Mouse (Mus musculus): Measurements from ENCODE around the gene Rgs6. TPM values are rescaled to one million over a fixed set of nuclear protein-coding genes. Genes with fewer than 3 reads are reported as not detected.
A peak's percentile ranks its signal among the peaks of the same experiment; 100 is the strongest.

The Rgs6 gene
- polyA plus RNA-seq, 1 experiment from 2014 or later: 14.3 TPM

- Histone ChIP-seq H3K4me1 (ENCODE audit: control insufficient read depth, insufficient read depth, low read length) (0 out of 2 replicates have a peak, but pooled peaks cover 6% of the 10 kb centered on the region), H3K27ac (ENCODE audit: low read depth, low read length) (no peak overlapping the region), H3K27me3 (ENCODE audit: control insufficient read depth, insufficient read depth, low read length) (no peaks in the 10 kb centered on the region), H3K4me2 (no peak overlapping the region), H3K9ac (ENCODE audit: low read depth, low read length) (no peak overlapping the region), H3K9me3 (replicated peaks; ENCODE audit: control insufficient read depth, low read length) (no peaks in the 10 kb centered on the region), H3K4me3 (ENCODE audit: low read depth, low read length) (no peak overlapping the region), H3K36me3 (ENCODE audit: control insufficient read depth, insufficient read depth, low read length) (no peaks in the 10 kb centered on the region)
- WGBS (ENCODE audit: insufficient replicate concordance): 53% methylated on average over 10 of the region's 10 CpGs
- ATAC-seq (replicated peaks; ENCODE audit: insufficient number of reproducible peaks, low FRiP score, low TSS enrichment): no peak
These were observed 510.7 kb downstream of the Rgs6 start for GRCm38 (mm10) chr12:83098646-83099371.

DNA sequence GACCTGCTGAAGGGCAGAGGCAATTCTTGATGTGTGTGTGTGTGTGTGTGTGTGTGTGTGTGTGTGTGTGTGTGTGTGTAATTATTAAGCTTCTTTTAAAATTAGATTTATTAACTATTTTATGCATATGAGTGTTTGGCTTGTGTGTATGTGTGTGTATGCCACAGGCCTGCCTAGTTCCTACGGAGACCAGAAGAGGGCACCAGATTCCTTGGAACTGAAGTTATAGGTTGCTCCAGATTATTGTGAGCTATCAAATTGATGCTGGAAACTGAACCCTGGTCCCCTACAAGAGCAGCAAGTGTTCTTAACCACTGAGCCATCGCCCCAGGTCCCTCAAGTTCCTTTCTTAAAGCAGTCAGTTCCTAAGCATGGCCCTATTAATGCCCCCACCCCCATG is 511.8 kb downstream of the Rgs6 start:
- Histone ChIP-seq H3K4me2 (no peak overlapping the region), H3K4me3 (ENCODE audit: low read depth, low read length) (no peak overlapping the region), H3K9ac (ENCODE audit: low read depth, low read length) (no peak overlapping the region), H3K27ac (ENCODE audit: low read depth, low read length) (no peak overlapping the region), H3K27me3 (ENCODE audit: control insufficient read depth, insufficient read depth, low read length) (no peaks in the 10 kb centered on the region), H3K9me3 (replicated peaks; ENCODE audit: control insufficient read depth, low read length) (no peaks in the 10 kb centered on the region), H3K4me1 (ENCODE audit: control insufficient read depth, insufficient read depth, low read length) (0 out of 2 replicates have a peak, but pooled peaks cover 6% of the 10 kb centered on the region), H3K36me3 (ENCODE audit: control insufficient read depth, insufficient read depth, low read length) (no peaks in the 10 kb centered on the region)
- 92% methylated on average over 2 of the region's 2 CpGs for WGBS (ENCODE audit: insufficient replicate concordance)
- no peak for ATAC-seq (replicated peaks; ENCODE audit: insufficient number of reproducible peaks, low FRiP score, low TSS enrichment)

DNA sequence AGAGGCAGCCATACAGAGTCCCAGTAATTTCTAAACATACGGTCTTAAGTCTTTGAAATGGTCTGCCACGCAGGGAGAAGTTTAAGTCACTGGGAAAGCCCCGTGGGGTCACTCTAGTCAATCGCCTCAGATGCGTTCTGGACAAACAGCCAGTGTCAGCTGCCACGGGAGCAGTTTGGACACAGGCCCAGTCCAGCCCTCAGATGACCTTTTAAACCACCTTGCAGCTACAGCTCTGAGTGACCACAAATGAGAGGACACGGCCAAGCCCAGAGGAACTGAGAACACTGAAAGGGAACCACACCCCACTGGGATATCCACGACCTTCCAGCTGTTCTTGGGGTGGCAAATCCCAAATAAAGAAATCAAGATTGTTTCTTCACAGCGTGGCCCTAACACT is 512.3 kb downstream of the Rgs6 start:
- Histone ChIP-seq H3K36me3 (ENCODE audit: control insufficient read depth, insufficient read depth, low read length) (no peaks in the 10 kb centered on the region), H3K27me3 (ENCODE audit: control insufficient read depth, insufficient read depth, low read length) (no peaks in the 10 kb centered on the region), H3K9me3 (replicated peaks; ENCODE audit: control insufficient read depth, low read length) (no peaks in the 10 kb centered on the region), H3K27ac (ENCODE audit: low read depth, low read length) (peak overlapping the region; percentile 2; the same call in 1 of the 2 replicates), H3K9ac (ENCODE audit: low read depth, low read length) (no peak overlapping the region), H3K4me1 (ENCODE audit: control insufficient read depth, insufficient read depth, low read length) (0 out of 2 replicates have a peak, but pooled peaks cover 6% of the 10 kb centered on the region), H3K4me3 (ENCODE audit: low read depth, low read length) (no peak overlapping the region), H3K4me2 (no peak overlapping the region)
- no peak; the same call in 1 of the 2 replicates for ATAC-seq (replicated peaks; ENCODE audit: insufficient number of reproducible peaks, low FRiP score, low TSS enrichment)
- WGBS (ENCODE audit: insufficient replicate concordance): 50% methylated on average over 9 of the region's 9 CpGs

DNA sequence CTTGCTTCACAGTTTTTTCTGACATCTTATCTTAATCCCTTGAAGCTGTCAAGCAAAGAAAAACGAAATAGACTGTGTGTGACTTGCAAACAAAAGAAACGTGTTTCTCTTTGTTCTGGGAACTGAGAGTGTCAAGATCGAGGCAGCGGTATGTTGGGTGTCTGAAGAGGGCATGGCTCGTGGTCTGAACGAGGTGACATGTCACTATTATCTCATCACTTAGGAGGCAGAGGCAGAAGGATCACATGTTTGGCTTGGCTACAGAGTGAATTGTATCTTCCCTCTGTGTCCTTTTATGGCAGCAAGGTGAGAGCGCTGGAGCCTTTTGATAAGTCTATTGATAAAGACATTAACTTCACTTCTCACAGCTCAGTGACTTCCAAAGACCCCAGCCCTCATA is 512.8 kb downstream of the Rgs6 start:
- no peak for ATAC-seq (replicated peaks; ENCODE audit: insufficient number of reproducible peaks, low FRiP score, low TSS enrichment)
- H3K4me3 ChIP-seq (ENCODE audit: low read depth, low read length): no peak overlapping the region
- no peak overlapping the region for H3K9ac ChIP-seq (ENCODE audit: low read depth, low read length)
- peak overlapping the region; percentile 31; the same call in 1 of the 2 replicates for H3K27ac ChIP-seq (ENCODE audit: low read depth, low read length)
- no peaks in the 10 kb centered on the region for H3K27me3 ChIP-seq (ENCODE audit: control insufficient read depth, insufficient read depth, low read length)
- 22% methylated on average over 7 of the region's 7 CpGs for WGBS (ENCODE audit: insufficient replicate concordance)
- peaks cover 8% of the 10 kb centered on the region; the same call in 1 of the 2 replicates for H3K4me1 ChIP-seq (ENCODE audit: control insufficient read depth, insufficient read depth, low read length)
- H3K9me3 ChIP-seq (replicated peaks; ENCODE audit: control insufficient read depth, low read length): no peaks in the 10 kb centered on the region
- H3K4me2 ChIP-seq: no peak overlapping the region
- no peaks in the 10 kb centered on the region for H3K36me3 ChIP-seq (ENCODE audit: control insufficient read depth, insufficient read depth, low read length)

DNA sequence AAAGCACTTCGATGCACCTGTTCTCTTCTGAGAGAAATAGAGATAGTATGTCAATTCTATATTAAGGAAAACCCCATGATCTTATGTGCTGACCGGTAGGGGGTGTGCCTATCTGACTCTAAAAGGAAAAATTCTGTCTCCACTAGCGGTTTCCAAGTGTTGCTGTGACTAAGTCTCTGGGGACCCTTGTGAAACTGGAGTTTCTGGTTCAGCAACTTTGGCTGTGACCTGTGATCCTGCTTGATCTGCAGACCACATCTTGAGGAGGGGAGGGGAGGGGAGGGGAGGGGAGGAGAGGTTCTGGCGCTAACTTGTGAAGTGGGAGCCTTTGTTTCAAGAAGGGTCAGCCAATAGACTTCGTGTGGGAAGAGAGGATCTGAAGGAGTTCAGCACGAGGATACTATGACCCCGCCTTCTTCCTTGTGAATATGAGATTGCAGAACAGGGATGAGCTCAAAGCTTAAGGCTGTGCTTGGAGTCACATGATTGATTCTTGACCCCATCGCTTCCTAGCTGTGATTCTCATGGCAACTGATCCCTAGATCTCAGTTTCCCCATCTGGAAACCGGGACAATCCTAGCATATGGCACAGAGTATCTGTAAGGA is 517.5 kb downstream of the Rgs6 start:
- WGBS (ENCODE audit: insufficient replicate concordance): 54% methylated on average over 9 of the region's 9 CpGs
- Histone ChIP-seq H3K4me2 (no peak overlapping the region), H3K27me3 (ENCODE audit: control insufficient read depth, insufficient read depth, low read length) (no peaks in the 10 kb centered on the region), H3K9ac (ENCODE audit: low read depth, low read length) (no peak overlapping the region), H3K9me3 (replicated peaks; ENCODE audit: control insufficient read depth, low read length) (no peaks in the 10 kb centered on the region), H3K36me3 (ENCODE audit: control insufficient read depth, insufficient read depth, low read length) (no peaks in the 10 kb centered on the region), H3K27ac (ENCODE audit: low read depth, low read length) (no peak overlapping the region), H3K4me1 (ENCODE audit: control insufficient read depth, insufficient read depth, low read length) (peaks cover 18% of the 10 kb centered on the region), H3K4me3 (ENCODE audit: low read depth, low read length) (no peak overlapping the region)
- ATAC-seq (replicated peaks; ENCODE audit: insufficient number of reproducible peaks, low FRiP score, low TSS enrichment): no peak

DNA sequence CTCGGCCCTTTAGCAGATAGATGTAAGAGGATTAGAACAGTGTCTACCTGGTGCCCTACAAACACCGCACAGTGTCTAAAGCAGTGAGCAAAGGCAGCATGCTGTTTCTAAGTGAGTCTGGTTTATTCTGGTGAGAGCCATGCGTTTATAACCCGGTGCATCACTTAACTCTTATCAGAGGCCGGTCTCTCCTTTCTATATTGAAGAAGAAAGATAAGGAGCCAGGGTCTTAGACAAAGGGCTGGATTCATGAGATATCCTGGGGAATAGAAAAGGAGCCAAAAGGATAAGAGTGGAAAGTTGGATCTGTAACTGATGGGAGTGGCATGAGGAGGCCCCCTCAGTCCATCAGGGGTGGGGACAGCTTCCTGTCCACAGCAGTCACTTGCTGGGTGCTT is 518.0 kb downstream of the Rgs6 start:
- Histone ChIP-seq H3K4me3 (ENCODE audit: low read depth, low read length) (no peak overlapping the region), H3K4me1 (ENCODE audit: control insufficient read depth, insufficient read depth, low read length) (peaks cover 17% of the 10 kb centered on the region), H3K9me3 (replicated peaks; ENCODE audit: control insufficient read depth, low read length) (no peaks in the 10 kb centered on the region), H3K27me3 (ENCODE audit: control insufficient read depth, insufficient read depth, low read length) (no peaks in the 10 kb centered on the region), H3K36me3 (ENCODE audit: control insufficient read depth, insufficient read depth, low read length) (no peaks in the 10 kb centered on the region), H3K4me2 (no peak overlapping the region), H3K9ac (ENCODE audit: low read depth, low read length) (no peak overlapping the region), H3K27ac (ENCODE audit: low read depth, low read length) (no peak overlapping the region)
- WGBS (ENCODE audit: insufficient replicate concordance): 37% methylated on average over 5 of the region's 5 CpGs
- no peak for ATAC-seq (replicated peaks; ENCODE audit: insufficient number of reproducible peaks, low FRiP score, low TSS enrichment)

DNA sequence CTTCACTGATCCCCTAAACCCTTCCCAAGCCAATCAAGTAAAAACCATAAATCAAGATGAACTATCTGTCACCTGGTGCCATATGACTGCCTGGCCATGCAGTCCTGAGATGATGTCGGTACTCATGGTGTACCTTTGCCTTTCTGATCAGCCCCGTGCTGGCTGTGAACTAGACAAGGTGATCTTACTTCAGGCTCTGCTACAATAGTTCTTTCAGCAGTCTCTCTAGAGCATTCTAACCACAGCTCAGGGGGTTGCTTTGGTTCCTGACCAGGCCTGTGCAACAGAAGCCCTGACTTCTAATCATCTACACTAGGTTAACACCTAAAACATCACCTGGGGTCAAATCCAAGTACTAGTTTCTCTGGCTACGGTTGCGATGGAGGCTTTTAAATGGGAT is 521.4 kb downstream of the Rgs6 start:
- H3K4me3 ChIP-seq (ENCODE audit: low read depth, low read length): no peak overlapping the region
- no peaks in the 10 kb centered on the region for H3K36me3 ChIP-seq (ENCODE audit: control insufficient read depth, insufficient read depth, low read length)
- H3K4me1 ChIP-seq (ENCODE audit: control insufficient read depth, insufficient read depth, low read length): peaks cover 15% of the 10 kb centered on the region
- H3K9ac ChIP-seq (ENCODE audit: low read depth, low read length): no peak overlapping the region
- H3K27ac ChIP-seq (ENCODE audit: low read depth, low read length): no peak overlapping the region
- no peak overlapping the region for H3K4me2 ChIP-seq
- no peaks in the 10 kb centered on the region for H3K27me3 ChIP-seq (ENCODE audit: control insufficient read depth, insufficient read depth, low read length)
- 82% methylated on average over 4 of the region's 4 CpGs for WGBS (ENCODE audit: insufficient replicate concordance)
- ATAC-seq (replicated peaks; ENCODE audit: insufficient number of reproducible peaks, low FRiP score, low TSS enrichment): no peak
- H3K9me3 ChIP-seq (replicated peaks; ENCODE audit: control insufficient read depth, low read length): no peaks in the 10 kb centered on the region

DNA sequence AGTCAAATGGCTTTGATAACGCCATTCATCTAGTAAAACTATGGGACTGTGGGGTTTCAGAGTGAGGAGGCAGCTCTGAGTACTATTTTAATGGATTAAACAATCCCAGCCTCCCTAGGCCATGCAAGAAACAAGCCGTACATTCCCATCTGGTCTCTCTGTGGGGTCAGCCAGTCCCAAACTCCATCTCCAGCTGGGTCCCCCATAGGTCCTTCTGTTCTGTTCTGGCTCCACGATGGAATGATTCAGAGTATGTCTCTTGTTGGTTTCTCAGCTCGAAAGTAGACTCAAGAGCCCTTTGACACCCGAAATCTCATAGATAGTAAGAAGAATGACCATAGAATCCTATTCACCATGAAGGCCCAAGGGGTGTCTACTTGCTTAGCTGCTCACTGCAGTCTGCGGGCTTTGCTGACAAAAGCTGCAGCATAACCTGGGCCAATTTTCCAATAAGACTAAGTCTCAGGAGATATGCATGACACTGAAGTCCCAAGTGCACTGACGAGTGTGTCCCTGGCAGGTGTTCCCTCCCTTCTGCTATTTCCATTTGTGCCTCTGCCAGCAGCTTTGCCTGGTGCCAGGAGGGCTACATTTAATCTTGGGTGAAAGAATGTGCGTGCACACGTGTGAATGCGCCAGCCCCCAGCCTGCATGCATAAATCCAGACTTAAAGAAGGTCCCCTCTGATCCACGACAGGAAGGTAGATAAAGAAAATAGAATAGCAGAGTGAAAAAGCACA is 522.0 kb downstream of the Rgs6 start:
- H3K4me2 ChIP-seq: no peak overlapping the region
- H3K9me3 ChIP-seq (replicated peaks; ENCODE audit: control insufficient read depth, low read length): no peaks in the 10 kb centered on the region
- H3K4me3 ChIP-seq (ENCODE audit: low read depth, low read length): no peak overlapping the region
- ATAC-seq (replicated peaks; ENCODE audit: insufficient number of reproducible peaks, low FRiP score, low TSS enrichment): no peak
- H3K27me3 ChIP-seq (ENCODE audit: control insufficient read depth, insufficient read depth, low read length): no peaks in the 10 kb centered on the region
- WGBS (ENCODE audit: insufficient replicate concordance): 71% methylated on average over 11 of the region's 11 CpGs
- H3K27ac ChIP-seq (ENCODE audit: low read depth, low read length): no peak overlapping the region
- H3K4me1 ChIP-seq (ENCODE audit: control insufficient read depth, insufficient read depth, low read length): peaks cover 15% of the 10 kb centered on the region
- no peaks in the 10 kb centered on the region for H3K36me3 ChIP-seq (ENCODE audit: control insufficient read depth, insufficient read depth, low read length)
- H3K9ac ChIP-seq (ENCODE audit: low read depth, low read length): no peak overlapping the region
